Mouse (Mus musculus) liver, adult 2 months (tissue): ENCODE data around the gene Mst1.

ENCODE experiments used
- CTCF ChIP-seq: fragments of 200-500 bp; IDR thresholded peaks from 2 replicates; pipeline ENCODE4 v1.5.1; 2011; ENCODE audit warnings: low read depth, low read length, control low read depth
- POLR2A ChIP-seq: fragments of 200-500 bp; IDR thresholded peaks from 2 replicates; pipeline ENCODE4 v1.6.1; 2011; ENCODE audit warnings: low read length, control low read depth; ENCODE audit not compliant: insufficient read depth; ENCODE audit errors: extremely low read depth

- TF ChIP-seq CTCF (no peak), POLR2A (no peak)
These were observed 2.3 kb downstream of the Mst1 start for GRCm38 (mm10) chr9:108082549-108082948.
